Mouse (Mus musculus) midbrain, embryonic 14.5 days (tissue): Measurements from ENCODE around the gene Faap20. TPM values are rescaled to one million over a fixed set of nuclear protein-coding genes. Genes with fewer than 3 reads are reported as not detected.
"Not testable (repeated sequence)": the region's sequence is repeated elsewhere in the genome, so short reads cannot be mapped to it uniquely, and the experiment has no call there.

Source experiments
- ATAC-seq: fragments of 200-750 bp; cut with Nextera tagmentation; 2 replicates; pipeline ENCODE4 v1.8.0; 2017; ENCODE audit warnings: moderate number of reproducible peaks, moderate library complexity; ENCODE audit not compliant: low FRiP score, low TSS enrichment
- DNase-seq: peaks from one replicate; pipeline ENCODE4 v3.0.0-alpha.2; 2015
- H3K27ac ChIP-seq: fragments of 300-500 bp; sonication (generic); replicated peaks from 2 replicates; pipeline ENCODE4 v1.5.1; 2014; ENCODE audit warnings: mild to moderate bottlenecking, low read depth, low read length, moderate library complexity
- H3K27me3 ChIP-seq: fragments of 300-500 bp; sonication (generic); 2 replicates; pipeline ENCODE4 v1.6.1; 2014; ENCODE audit warnings: low read length, control low read depth, mixed read lengths; ENCODE audit not compliant: control insufficient read depth, insufficient read depth
- H3K36me3 ChIP-seq: fragments of 300-500 bp; sonication (generic); 2 replicates; pipeline ENCODE4 v1.6.1; 2014; ENCODE audit warnings: low read length, control low read depth; ENCODE audit not compliant: control insufficient read depth, insufficient read depth
- H3K4me1 ChIP-seq: fragments of 300-500 bp; sonication (generic); 2 replicates; pipeline ENCODE4 v1.6.1; 2014; ENCODE audit warnings: mild to moderate bottlenecking, antibody characterized with exemption, low read length, control low read depth; ENCODE audit not compliant: control insufficient read depth, insufficient read depth
- H3K4me2 ChIP-seq: fragments of 300-500 bp; sonication (generic); 2 replicates; pipeline ENCODE4 v1.6.1; 2014; ENCODE audit warnings: mild to moderate bottlenecking, low read length, moderate library complexity
- H3K4me3 ChIP-seq: fragments of 300-500 bp; sonication (generic); replicated peaks from 2 replicates; pipeline ENCODE4 v1.5.1; 2014; ENCODE audit warnings: low read depth, low read length
- H3K9ac ChIP-seq: fragments of 300-500 bp; sonication (generic); replicated peaks from 2 replicates; pipeline ENCODE4 v1.6.1; 2014; ENCODE audit warnings: mild to moderate bottlenecking, low read length, moderate library complexity
- H3K9me3 ChIP-seq: fragments of 300-500 bp; sonication (generic); 2 replicates; pipeline ENCODE4 v1.6.1; 2016; ENCODE audit warnings: low read length, control low read depth, mixed read lengths; ENCODE audit not compliant: control insufficient read depth
- WGBS: fragments of 180-500 bp; shearing (Covaris S2); extraction: QIAGEN DNeasy Blood & Tissue Kit; methylation state at CpG from one replicate; pipeline ENCODE4 v1.1.7; 2014; 5-methylcytosine and 5-hydroxymethylcytosine counted together
- polyA plus RNA-seq: library from polyadenylated mRNA; unstranded; fragments of >200 nt; fragmentation: Nextera tagmentation; extraction: Ambion mirVana; gene quantifications from 2 replicates; pipeline ENCODE4 v1.2.1, GENCODE M21; 2014

Faap20 gene
- polyA plus RNA-seq, 1 experiment from 2014 or later, result 74.1 TPM

DNA sequence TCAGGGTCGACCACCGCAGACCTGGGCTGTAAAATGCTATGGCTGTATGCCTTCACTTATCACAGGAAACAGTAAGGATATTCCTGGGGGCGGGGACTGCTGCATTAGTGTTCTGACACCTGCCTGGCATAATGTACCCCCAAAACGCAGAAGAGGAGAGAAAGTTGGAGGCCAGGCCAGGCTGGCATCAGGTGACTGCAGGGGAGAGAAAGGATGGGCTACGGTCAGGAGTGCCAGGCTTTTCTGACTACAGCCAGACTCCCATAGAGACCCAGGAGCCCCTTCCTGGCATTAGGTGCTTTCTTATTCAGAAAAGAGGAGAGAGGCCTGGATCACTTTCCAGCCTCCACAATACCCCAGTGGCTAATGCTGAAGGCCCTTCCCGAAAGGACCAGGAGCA is 10.1 kb upstream of the Faap20 start:
- ATAC-seq, result no peak
- Histone ChIP-seq H3K9me3 (no peaks in the 10 kb centered on the region), H3K36me3 (no peaks in the 10 kb centered on the region), H3K4me3 (no peak overlapping the region), H3K9ac (no peak overlapping the region), H3K4me2 (no peak overlapping the region), H3K27ac (no peak overlapping the region), H3K4me1 (peaks cover 16% of the 10 kb centered on the region), H3K27me3 (no peaks in the 10 kb centered on the region)
- no peak for DNase-seq
- 62% methylated on average over 6 of the region's 6 CpGs for WGBS

DNA sequence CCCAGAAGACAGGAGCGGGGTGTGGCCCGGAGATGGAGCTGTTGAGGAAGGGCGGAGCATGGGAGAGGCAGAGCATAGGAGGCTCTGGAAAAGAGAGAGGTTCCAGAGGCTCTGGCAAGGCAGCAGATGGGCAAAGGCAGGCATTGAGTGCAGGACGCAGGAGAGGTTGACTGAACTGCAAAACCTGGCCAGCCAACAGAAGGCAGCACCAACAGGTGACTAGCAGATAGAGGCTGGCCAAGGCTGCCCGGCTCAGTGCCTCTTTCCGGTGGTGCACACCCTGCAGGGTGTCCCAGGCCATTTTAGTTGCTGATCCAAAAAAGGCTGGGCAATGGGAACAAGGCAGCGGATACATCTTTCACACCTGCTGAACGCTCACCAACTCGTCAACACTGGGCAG is 7.8 kb upstream of the Faap20 start:
- DNase-seq (no peak), ATAC-seq (no peak)
- Histone ChIP-seq H3K9me3 (no peaks in the 10 kb centered on the region), H3K27me3 (no peaks in the 10 kb centered on the region), H3K36me3 (no peaks in the 10 kb centered on the region), H3K4me3 (no peak overlapping the region), H3K9ac (no peak overlapping the region), H3K4me2 (no peak overlapping the region), H3K27ac (no peak overlapping the region), H3K4me1 (no peaks in the 10 kb centered on the region)
- 80% methylated on average over 9 of the region's 9 CpGs for WGBS

DNA sequence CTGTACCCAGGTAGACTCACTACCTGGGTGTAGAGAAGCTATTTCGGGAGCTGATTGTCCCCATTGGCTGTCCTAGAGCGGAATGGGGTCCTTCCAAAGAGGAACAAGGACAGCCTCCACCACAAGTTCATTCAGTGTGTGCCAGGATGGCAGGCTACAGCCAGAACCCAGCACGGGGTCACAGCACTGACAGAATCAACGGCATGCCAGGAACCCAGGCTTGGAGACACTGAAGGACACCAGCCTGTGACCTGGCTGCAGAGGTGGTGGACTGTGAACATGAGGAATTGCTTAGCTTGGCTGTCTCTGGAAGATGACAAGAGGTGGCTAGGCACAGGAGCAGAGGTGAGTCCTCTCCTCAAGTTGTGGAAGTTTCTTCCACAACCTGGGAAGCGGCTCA is 7.3 kb upstream of the Faap20 start:
- H3K4me2 ChIP-seq, result no peak overlapping the region
- ATAC-seq, result no peak
- DNase-seq, result no peak
- no peaks in the 10 kb centered on the region for H3K27me3 ChIP-seq
- no peak overlapping the region for H3K4me3 ChIP-seq
- H3K9ac ChIP-seq, result no peak overlapping the region
- H3K36me3 ChIP-seq, result no peaks in the 10 kb centered on the region
- no peaks in the 10 kb centered on the region for H3K9me3 ChIP-seq
- H3K27ac ChIP-seq, result no peak overlapping the region
- no peaks in the 10 kb centered on the region for H3K4me1 ChIP-seq
- 95% methylated on average over 5 of the region's 5 CpGs for WGBS

DNA sequence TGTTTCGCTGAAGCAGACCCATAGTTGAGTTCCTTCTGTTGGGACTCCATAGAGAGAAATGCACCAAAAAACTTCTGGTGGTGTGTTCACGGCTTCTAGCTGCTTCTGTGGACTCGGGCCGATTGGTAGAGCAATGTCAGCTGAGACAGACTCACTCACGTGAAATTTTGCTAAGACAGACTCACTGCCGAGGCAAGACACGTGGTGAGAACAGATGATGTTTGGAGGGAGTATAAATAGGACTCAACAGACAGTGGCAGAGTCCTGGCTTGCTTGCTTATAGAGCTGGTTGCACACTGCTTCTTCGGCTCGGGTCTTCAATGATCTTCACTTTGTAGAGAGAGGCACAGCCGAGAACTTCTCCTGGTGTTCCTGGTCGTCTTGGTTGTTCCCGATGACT is 6.4 kb upstream of the Faap20 start:
- no peaks in the 10 kb centered on the region for H3K9me3 ChIP-seq
- H3K4me2 ChIP-seq, result no peak overlapping the region
- no peaks in the 10 kb centered on the region for H3K27me3 ChIP-seq
- H3K36me3 ChIP-seq, result no peaks in the 10 kb centered on the region
- no peak overlapping the region for H3K9ac ChIP-seq
- no peaks in the 10 kb centered on the region for H3K4me1 ChIP-seq
- 93% methylated on average over 12 of the region's 12 CpGs for WGBS
- H3K4me3 ChIP-seq, result no peak overlapping the region
- DNase-seq (no peak), ATAC-seq (no peak)
- no peak overlapping the region for H3K27ac ChIP-seq

DNA sequence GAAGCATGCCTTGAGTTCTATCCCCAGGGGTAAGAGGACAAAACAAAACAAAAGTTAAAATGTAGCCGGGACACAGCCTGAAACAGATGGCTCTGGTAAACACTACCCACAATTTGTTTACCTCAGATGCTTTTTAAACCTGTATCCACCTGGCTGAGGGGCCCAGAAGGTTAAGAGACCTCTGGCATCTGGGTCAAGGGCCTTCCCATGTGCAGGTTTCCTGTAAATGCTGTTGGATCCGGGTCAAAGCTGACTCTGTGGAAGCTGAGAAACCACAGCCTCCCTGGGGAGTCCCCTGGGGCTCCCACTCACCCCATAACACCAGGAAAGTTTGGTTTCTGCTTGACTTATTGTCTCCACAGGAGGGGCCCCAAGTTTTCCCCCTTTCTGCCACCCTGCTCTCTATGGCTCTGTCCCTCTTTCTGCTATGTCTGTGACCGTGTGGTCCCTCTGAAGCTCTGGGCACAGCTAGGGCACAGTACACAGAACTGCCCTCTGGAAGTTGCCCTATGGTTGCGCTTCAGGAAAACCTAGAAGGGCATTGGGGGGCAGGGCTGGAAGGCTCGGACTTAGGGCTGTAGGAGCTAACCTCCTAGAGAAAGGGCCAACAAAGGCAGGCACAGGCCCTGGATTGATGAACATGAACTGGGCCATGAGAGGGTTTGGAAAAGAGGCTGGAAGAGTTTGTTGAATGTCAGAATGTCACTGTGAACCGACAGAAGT is 3.7 kb upstream of the Faap20 start:
- H3K9me3 ChIP-seq, result no peaks in the 10 kb centered on the region
- H3K27me3 ChIP-seq, result no peaks in the 10 kb centered on the region
- H3K4me2 ChIP-seq, result no peak overlapping the region
- no peak overlapping the region for H3K9ac ChIP-seq
- WGBS, result 69% methylated on average over 6 of the region's 6 CpGs
- peaks cover 5% of the 10 kb centered on the region for H3K4me1 ChIP-seq
- ATAC-seq, result no peak
- no peaks in the 10 kb centered on the region for H3K36me3 ChIP-seq
- no peak overlapping the region for H3K27ac ChIP-seq
- no peak for DNase-seq
- no peak overlapping the region for H3K4me3 ChIP-seq

DNA sequence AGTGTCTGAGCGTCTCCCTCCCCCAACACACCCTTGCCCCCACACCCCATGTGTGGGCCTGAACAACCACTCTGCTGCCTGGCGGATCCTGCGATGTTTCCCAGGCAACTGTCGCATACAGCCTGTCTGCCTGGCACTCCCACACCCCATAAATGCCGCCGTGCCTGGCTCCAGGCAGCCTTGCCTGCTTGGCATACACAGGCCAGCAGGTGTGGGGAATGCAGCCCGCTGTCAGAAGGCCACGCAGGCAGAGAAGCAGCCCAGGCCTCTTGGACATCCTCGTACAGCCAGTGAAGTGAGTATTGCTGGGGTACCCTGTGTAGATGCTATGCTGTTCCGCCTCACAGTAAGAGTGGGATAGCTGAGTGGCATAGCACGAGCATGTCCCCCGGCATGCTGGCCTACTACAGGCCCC is 2.9 kb upstream of the Faap20 start:
- H3K27me3 ChIP-seq, result no peaks in the 10 kb centered on the region
- 71% methylated on average over 12 of the region's 12 CpGs for WGBS
- DNase-seq (peak; percentile 40), ATAC-seq (no peak)
- H3K9ac ChIP-seq, result no peak overlapping the region
- peaks cover 7% of the 10 kb centered on the region for H3K4me1 ChIP-seq
- no peak overlapping the region for H3K27ac ChIP-seq
- H3K36me3 ChIP-seq, result no peaks in the 10 kb centered on the region
- H3K9me3 ChIP-seq, result no peaks in the 10 kb centered on the region
- H3K4me3 ChIP-seq, result no peak overlapping the region
- H3K4me2 ChIP-seq, result no peak overlapping the region

DNA sequence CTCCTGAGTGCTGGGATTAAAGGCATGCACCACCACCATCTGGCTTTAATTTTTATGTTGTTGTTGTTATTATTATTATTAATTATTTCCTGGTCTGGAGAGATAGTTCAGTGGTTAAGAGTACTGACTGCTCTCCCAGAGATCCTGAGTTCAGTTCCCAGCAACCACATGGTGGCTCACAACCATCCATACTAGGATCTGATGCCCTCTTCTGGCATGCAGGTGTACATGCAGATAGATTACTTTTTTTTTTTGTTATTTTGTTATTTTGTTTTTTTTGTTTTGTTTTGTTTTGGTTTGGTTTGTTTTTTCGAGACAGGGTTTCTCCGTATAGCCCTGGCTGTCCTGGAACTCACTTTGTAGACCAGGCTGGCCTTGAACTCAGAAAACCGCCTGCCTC is 1.5 kb upstream of the Faap20 start:
- not testable (repeated sequence) for H3K9me3 ChIP-seq, H3K4me3 ChIP-seq, H3K36me3 ChIP-seq, H3K27me3 ChIP-seq, H3K27ac ChIP-seq, H3K9ac ChIP-seq, ATAC-seq, DNase-seq, H3K4me2 ChIP-seq
- 90% methylated on average over 3 of the region's 3 CpGs for WGBS
- H3K4me1 ChIP-seq, result peaks cover 16% of the 10 kb centered on the region

DNA sequence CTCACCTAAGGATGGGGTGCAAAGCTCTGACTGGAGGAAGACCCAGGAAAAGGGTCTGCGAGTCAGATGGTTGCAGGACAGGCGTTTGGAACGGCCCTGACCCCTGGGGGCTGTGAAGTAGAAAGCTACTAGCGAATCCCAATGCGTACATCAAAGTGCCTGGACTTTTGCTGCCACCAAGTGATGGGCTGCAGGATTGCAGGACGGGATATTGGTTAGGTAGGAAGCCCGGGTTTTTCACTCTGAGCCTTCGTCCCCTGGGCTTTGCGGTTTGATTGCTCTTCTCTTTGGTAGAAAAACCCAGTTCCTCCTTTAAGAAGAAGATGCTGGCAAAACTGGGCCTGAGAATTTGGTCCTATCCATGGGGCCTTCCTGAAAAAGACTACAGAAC is 350 bp upstream of the Faap20 start:
- Histone ChIP-seq H3K9ac (peak overlapping the region; percentile 90), H3K4me1 (peaks cover 20% of the 10 kb centered on the region), H3K9me3 (no peaks in the 10 kb centered on the region), H3K4me2 (peak overlapping the region; percentile 95), H3K36me3 (peaks cover 5% of the 10 kb centered on the region; the same call in 1 of the 2 replicates), H3K27me3 (no peaks in the 10 kb centered on the region), H3K27ac (peak overlapping the region; percentile 99), H3K4me3 (peak overlapping the region; percentile 63)
- DNase-seq (peak; percentile 97), ATAC-seq (peak; percentile 71)
- WGBS, result 0% methylated on average over 9 of the region's 9 CpGs

DNA sequence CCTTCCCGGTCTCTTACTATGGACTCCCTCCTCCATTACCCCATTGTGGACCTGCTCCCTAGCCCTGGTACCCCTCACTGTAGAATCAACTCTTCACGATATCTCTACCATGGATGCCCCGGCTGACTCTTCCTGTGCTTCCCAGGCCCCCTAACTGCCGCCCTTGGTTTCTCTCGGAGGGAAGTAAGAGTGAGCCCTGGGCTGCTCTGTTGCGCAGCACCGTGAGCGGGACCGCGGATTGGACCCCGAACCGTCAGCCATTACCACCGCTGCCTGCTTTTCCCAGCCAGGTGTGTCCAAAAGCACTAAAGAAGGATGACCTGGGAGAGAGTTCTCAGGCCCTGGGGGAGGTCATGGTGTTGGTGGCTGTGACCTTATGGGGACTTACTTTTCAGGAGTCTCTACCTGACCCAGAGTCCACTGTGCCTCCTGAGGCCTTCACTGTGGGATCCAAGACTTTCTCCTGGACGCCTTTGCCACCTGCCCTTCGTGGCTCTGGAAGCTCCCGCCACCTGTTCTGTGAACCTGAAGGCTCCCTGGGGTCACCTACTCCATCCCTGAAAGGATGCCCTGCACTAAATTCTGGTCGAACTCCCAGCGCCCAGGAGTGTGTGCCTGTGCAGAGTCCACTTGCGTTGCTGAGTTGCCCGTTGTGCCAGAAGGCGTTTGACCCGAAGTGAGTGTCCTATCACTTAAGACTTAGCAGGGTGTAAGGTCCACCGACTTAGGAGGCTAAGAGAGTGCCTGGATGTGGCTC is 937 bp downstream of the Faap20 start:
- peak; percentile 25 for ATAC-seq
- Histone ChIP-seq H3K36me3 (peaks cover 7% of the 10 kb centered on the region; the same call in 1 of the 2 replicates), H3K9me3 (no peaks in the 10 kb centered on the region), H3K4me2 (peak overlapping the region; percentile 95), H3K9ac (peak overlapping the region; percentile 90), H3K4me1 (peaks cover 20% of the 10 kb centered on the region), H3K27ac (peak overlapping the region; percentile 99), H3K4me3 (peak overlapping the region; percentile 63), H3K27me3 (no peaks in the 10 kb centered on the region)
- DNase-seq, result peak; percentile 18
- WGBS, result 9% methylated on average over 23 of the region's 23 CpGs
